Mouse (Mus musculus) adrenal gland, postnatal 10 days (tissue): Measurements from ENCODE around the gene Ccr10. TPM values are rescaled to one million over a fixed set of nuclear protein-coding genes. Genes with fewer than 3 reads are reported as not detected.
A peak's percentile ranks its signal among the peaks of the same experiment; 100 is the strongest.

ENCODE experiments used
- DNase-seq: peaks from one replicate; pipeline ENCODE4 v3.0.0; 2021; ENCODE audit warnings: mixed read lengths
- total RNA-seq, 2 experiments: library from RNA; stranded (reverse); gene quantifications; 2 replicates each; pipeline ENCODE4 v1.2.3; 2021

The Ccr10 gene
- total RNA-seq, 2 experiments from 2014 or later = 0.78 to 1.00 TPM

- DNase-seq = no peak
Measured at GRCm38 (mm10) chr11:101188166-101188805, 13.0 kb upstream of the Ccr10 start.

GRCm38 (mm10) chr11:101187541-101187940, 12.3 kb upstream of the Ccr10 start:
- no peak for DNase-seq

- no peak for DNase-seq
Measured at GRCm38 (mm10) chr11:101186526-101187247, 11.4 kb upstream of the Ccr10 start.

GRCm38 (mm10) chr11:101185441-101185840, 10.2 kb upstream of the Ccr10 start:
- no peak for DNase-seq

GRCm38 (mm10) chr11:101184984-101185383, 9.7 kb upstream of the Ccr10 start:
- DNase-seq = no peak

- no peak for DNase-seq
Measured at GRCm38 (mm10) chr11:101182771-101183517, 7.7 kb upstream of the Ccr10 start.

GRCm38 (mm10) chr11:101181961-101182360, 6.7 kb upstream of the Ccr10 start:
- DNase-seq = no peak

GRCm38 (mm10) chr11:101180846-101181740, 5.8 kb upstream of the Ccr10 start:
- peak; percentile 86 for DNase-seq

- no peak for DNase-seq
Measured at GRCm38 (mm10) chr11:101180261-101180660, 5.0 kb upstream of the Ccr10 start.

- no peak for DNase-seq
Measured at GRCm38 (mm10) chr11:101179306-101179705, 4.1 kb upstream of the Ccr10 start.

GRCm38 (mm10) chr11:101178061-101179058, 3.1 kb upstream of the Ccr10 start:
- no peak for DNase-seq

GRCm38 (mm10) chr11:101176933-101177773, 1.9 kb upstream of the Ccr10 start:
- peak; percentile 69 for DNase-seq

GRCm38 (mm10) chr11:101176117-101176691, 961 bp upstream of the Ccr10 start:
- peak; percentile 71 for DNase-seq

- DNase-seq = no peak
Measured at GRCm38 (mm10) chr11:101175636-101176116, 433 bp upstream of the Ccr10 start.

- no peak for DNase-seq
Measured at GRCm38 (mm10) chr11:101174389-101174745, 876 bp downstream of the Ccr10 start.

GRCm38 (mm10) chr11:101173631-101174388, 1.4 kb downstream of the Ccr10 start:
- peak; percentile 85 for DNase-seq

GRCm38 (mm10) chr11:101173112-101173511, 2.1 kb downstream of the Ccr10 start:
- peak; percentile 74 for DNase-seq

- DNase-seq = no peak
Measured at GRCm38 (mm10) chr11:101172434-101172815, 2.8 kb downstream of the Ccr10 start.
